ENCODE assay signal across 19 mouse cellular contexts in genomic region chr5:148292862-148293261, GRCm38 (mm10).
DNase-seq lines count a peak whose midpoint lies in the region; ATAC-seq and TF ChIP-seq lines count a peak whose summit lies in the region.
"Had no signal": no experiment of that assay in that cellular context is flagged by ENCODE, and none has a peak within 500 bp of the region (broad histone marks: within the 10 kb centered on the region; RNA-seq: fewer than 3 reads in every experiment).

No protein-coding gene starts in this region.

- no peak for ATAC-seq in hindbrain, postnatal 0 days
- no peak for ATAC-seq in hindbrain, embryonic 13.5 days (ENCODE audit: low FRiP score)
- no peak for ATAC-seq in midbrain, postnatal 0 days (ENCODE audit: low FRiP score)
- no peak for ATAC-seq in midbrain, embryonic 16.5 days
- ATAC-seq: activated CD4-positive, CD25-positive, alpha-beta regulatory T cell, adult 4 months; CD4-positive, CD25-positive, alpha-beta regulatory T cell, adult 4 months; forebrain, embryonic 16.5 days had no signal

- no peak overlapping the region for H3K9ac ChIP-seq in hindbrain, postnatal 0 days (replicated peaks; ENCODE audit: low read length)
- no peak overlapping the region for H3K9ac ChIP-seq in hindbrain, embryonic 13.5 days
- H3K9ac ChIP-seq in midbrain, postnatal 0 days (replicated peaks; ENCODE audit: low read length, poor library complexity, severe bottlenecking) = no peak overlapping the region
- H3K9ac ChIP-seq in midbrain, embryonic 16.5 days (ENCODE audit: low read depth, low read length) = no peak overlapping the region
- H3K9ac ChIP-seq: embryonic facial prominence, embryonic 12.5 days; heart, embryonic 15.5 days; hindbrain, embryonic 14.5 days had no signal

- H3K27ac ChIP-seq in hindbrain, postnatal 0 days = no peak overlapping the region
- H3K27ac ChIP-seq in hindbrain, embryonic 13.5 days = no peak overlapping the region
- no peak overlapping the region for H3K27ac ChIP-seq in midbrain, postnatal 0 days (ENCODE audit: low read depth, low read length)
- H3K27ac ChIP-seq in midbrain, embryonic 16.5 days (ENCODE audit: low read length) = no peak overlapping the region
- H3K27ac ChIP-seq: embryonic facial prominence, embryonic 12.5 days; heart, adult 2 months; heart, embryonic 15.5 days; hindbrain, embryonic 14.5 days had no signal

- H3K36me3 ChIP-seq in hindbrain, postnatal 0 days (ENCODE audit: insufficient read depth, low read length) = no peaks in the 10 kb centered on the region; the same call in none of the 2 replicates
- H3K36me3 ChIP-seq in hindbrain, embryonic 13.5 days = peaks cover 64% of the 10 kb centered on the region
- H3K36me3 ChIP-seq in midbrain, postnatal 0 days (ENCODE audit: insufficient read depth, low read length) = peaks cover 5% of the 10 kb centered on the region
- peaks cover 31% of the 10 kb centered on the region for H3K36me3 ChIP-seq in midbrain, embryonic 16.5 days (ENCODE audit: control insufficient read depth, insufficient read depth, low read length)
- H3K36me3 ChIP-seq: embryonic facial prominence, embryonic 12.5 days; G1E had no signal

- WGBS in hindbrain, postnatal 0 days = 81% methylated on average over 7 of the region's 7 CpGs
- 83% methylated on average over 7 of the region's 7 CpGs for WGBS in hindbrain, embryonic 13.5 days
- 81% methylated on average over 7 of the region's 7 CpGs for WGBS in midbrain, postnatal 0 days
- 83% methylated on average over 7 of the region's 7 CpGs for WGBS in midbrain, embryonic 16.5 days

- no peak overlapping the region for H3K4me2 ChIP-seq in hindbrain, postnatal 0 days (ENCODE audit: low read depth, low read length)
- no peak overlapping the region for H3K4me2 ChIP-seq in hindbrain, embryonic 13.5 days
- no peak overlapping the region for H3K4me2 ChIP-seq in midbrain, postnatal 0 days (ENCODE audit: low read depth, low read length, poor library complexity, severe bottlenecking)
- H3K4me2 ChIP-seq in midbrain, embryonic 16.5 days (ENCODE audit: low read length) = no peak overlapping the region
- H3K4me2 ChIP-seq: embryonic facial prominence, embryonic 12.5 days; heart, embryonic 11.5 days; heart, embryonic 15.5 days; hindbrain, embryonic 14.5 days had no signal

- no peaks in the 10 kb centered on the region for H3K4me1 ChIP-seq in hindbrain, postnatal 0 days (ENCODE audit: insufficient read depth, low read length)
- H3K4me1 ChIP-seq in hindbrain, embryonic 13.5 days (replicated peaks) = 0 out of 2 replicates have a peak, but pooled peaks cover 4% of the 10 kb centered on the region
- H3K4me1 ChIP-seq in midbrain, postnatal 0 days (ENCODE audit: insufficient read depth, low read length) = no peaks in the 10 kb centered on the region
- no peaks in the 10 kb centered on the region for H3K4me1 ChIP-seq in midbrain, embryonic 16.5 days (ENCODE audit: control insufficient read depth, insufficient read depth, low read length)
- H3K4me1 ChIP-seq: embryonic facial prominence, embryonic 12.5 days; heart, embryonic 15.5 days had no signal

- peak; percentile 12; the same call in 1 of the 2 replicates for TF ChIP-seq CTCF in hindbrain, postnatal 0 days (IDR thresholded peaks at IDR 0.05; ENCODE audit: low read depth)
- peak; percentile 24; the same call in 1 of the 2 replicates for TF ChIP-seq CTCF in midbrain, postnatal 0 days (IDR thresholded peaks at IDR 0.05)

- no peaks in the 10 kb centered on the region for H3K27me3 ChIP-seq in hindbrain, postnatal 0 days (ENCODE audit: insufficient read depth, low read length)
- H3K27me3 ChIP-seq in hindbrain, embryonic 13.5 days = no peaks in the 10 kb centered on the region
- H3K27me3 ChIP-seq in midbrain, postnatal 0 days (ENCODE audit: insufficient read depth, low read length) = no peaks in the 10 kb centered on the region
- H3K27me3 ChIP-seq in midbrain, embryonic 16.5 days (ENCODE audit: control insufficient read depth, insufficient read depth, low read depth, low read length) = no peaks in the 10 kb centered on the region
- H3K27me3 ChIP-seq: embryonic facial prominence, embryonic 12.5 days; heart, embryonic 15.5 days had no signal

- H3K9me3 ChIP-seq in hindbrain, postnatal 0 days (ENCODE audit: low read length) = no peaks in the 10 kb centered on the region
- no peaks in the 10 kb centered on the region for H3K9me3 ChIP-seq in hindbrain, embryonic 13.5 days
- H3K9me3 ChIP-seq in midbrain, postnatal 0 days (ENCODE audit: low read length) = no peaks in the 10 kb centered on the region
- no peaks in the 10 kb centered on the region for H3K9me3 ChIP-seq in midbrain, embryonic 16.5 days (replicated peaks; ENCODE audit: control insufficient read depth, low read length, poor library complexity, severe bottlenecking)
- H3K9me3 ChIP-seq: embryonic facial prominence, embryonic 12.5 days; heart, embryonic 15.5 days had no signal

- H3K4me3 ChIP-seq in hindbrain, postnatal 0 days (ENCODE audit: low read length) = no peak overlapping the region
- H3K4me3 ChIP-seq in hindbrain, embryonic 13.5 days = no peak overlapping the region
- no peak overlapping the region for H3K4me3 ChIP-seq in midbrain, postnatal 0 days (ENCODE audit: low read depth, low read length)
- H3K4me3 ChIP-seq in midbrain, embryonic 16.5 days (ENCODE audit: low read depth, low read length) = no peak overlapping the region
- H3K4me3 ChIP-seq: embryonic facial prominence, embryonic 12.5 days; heart, adult 2 months; heart, embryonic 15.5 days had no signal

- no peak for DNase-seq in hindbrain, postnatal 0 days (ENCODE audit: low spot score)
- no peak for DNase-seq in midbrain, postnatal 0 days (ENCODE audit: low spot score)
- DNase-seq in R1 (ENCODE audit: low read depth, low spot score) = peak; percentile 86
- DNase-seq in kidney, postnatal 10 days = no peak
- DNase-seq in spleen, postnatal 10 days (ENCODE audit: low spot score in 2 of 2) = no peak
- DNase-seq: cerebellum, adult 11-12 months; cerebellum, adult 9-10 months; gastrocnemius, postnatal 14 days had no signal
